Mouse (Mus musculus): ENCODE measurements around the gene Galc.

GRCm38 (mm10) chr12:98215512-98215911, 43.7 kb downstream of the Galc start:
- TF ChIP-seq GATA1 (IDR thresholded peaks at IDR 0.05; ENCODE audit: borderline replicate concordance, low read length): no peak
- TF ChIP-seq FLI1 (IDR thresholded peaks at IDR 0.05; ENCODE audit: low read length): no peak

Measured in megakaryocyte, embryonic 14.5 days (primary cell).